Mouse (Mus musculus) megakaryocyte, embryonic 14.5 days (primary cell): ENCODE measurements around the gene Rbm43.

Experiments
- FLI1 ChIP-seq: IDR thresholded peaks from 2 replicates; pipeline ENCODE4 v1.6.1; 2012; ENCODE audit warnings: low read length, inconsistent platforms, mixed read lengths
- GATA1 ChIP-seq: IDR thresholded peaks from 3 replicates; pipeline ENCODE4 v1.6.1; 2012; ENCODE audit warnings: mixed read lengths, low read length, inconsistent platforms, borderline replicate concordance

DNA sequence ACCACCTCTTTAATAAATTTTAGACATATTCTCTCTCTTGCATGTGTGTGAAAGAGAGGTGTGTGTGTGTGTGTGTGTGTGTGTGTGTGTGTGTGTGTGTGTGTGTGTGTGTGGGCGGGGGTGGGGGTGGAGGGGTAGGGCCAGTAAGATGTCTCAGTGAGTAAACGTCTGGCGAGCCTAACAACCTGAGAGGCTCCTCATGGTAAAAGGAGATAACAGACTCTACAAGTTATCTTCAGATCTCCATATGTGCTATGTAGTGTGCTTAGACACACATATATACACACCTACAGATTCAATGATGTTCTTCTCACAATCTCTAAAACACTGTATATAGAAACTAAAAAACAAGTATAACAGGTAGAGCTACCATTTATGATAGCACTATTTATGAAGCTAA is 3.8 kb upstream of the Rbm43 start:
- TF ChIP-seq GATA1 = no peak
- TF ChIP-seq FLI1 = no peak
